Mouse (Mus musculus) effector memory CD4-positive, alpha-beta T cell, adult 5 months (primary cell): ENCODE measurements around the gene Adgre5. TPM values are rescaled to one million over a fixed set of nuclear protein-coding genes. Genes with fewer than 3 reads are reported as not detected.

ENCODE experiments used
- polyA plus RNA-seq: library from polyadenylated mRNA; unstranded; fragments of 100-300 nt; shearing (Covaris generic); gene quantifications from one replicate; pipeline ENCODE4 v1.2.1, GENCODE M21; 2017

The Adgre5 gene
- 477 TPM for polyA plus RNA-seq

GRCm38 (mm10) chr8:83740976-83741741 lies at the start of gene Adgre5:
TSS of gene Adgre5 (minus strand) at chr8:83741326.

DNA sequence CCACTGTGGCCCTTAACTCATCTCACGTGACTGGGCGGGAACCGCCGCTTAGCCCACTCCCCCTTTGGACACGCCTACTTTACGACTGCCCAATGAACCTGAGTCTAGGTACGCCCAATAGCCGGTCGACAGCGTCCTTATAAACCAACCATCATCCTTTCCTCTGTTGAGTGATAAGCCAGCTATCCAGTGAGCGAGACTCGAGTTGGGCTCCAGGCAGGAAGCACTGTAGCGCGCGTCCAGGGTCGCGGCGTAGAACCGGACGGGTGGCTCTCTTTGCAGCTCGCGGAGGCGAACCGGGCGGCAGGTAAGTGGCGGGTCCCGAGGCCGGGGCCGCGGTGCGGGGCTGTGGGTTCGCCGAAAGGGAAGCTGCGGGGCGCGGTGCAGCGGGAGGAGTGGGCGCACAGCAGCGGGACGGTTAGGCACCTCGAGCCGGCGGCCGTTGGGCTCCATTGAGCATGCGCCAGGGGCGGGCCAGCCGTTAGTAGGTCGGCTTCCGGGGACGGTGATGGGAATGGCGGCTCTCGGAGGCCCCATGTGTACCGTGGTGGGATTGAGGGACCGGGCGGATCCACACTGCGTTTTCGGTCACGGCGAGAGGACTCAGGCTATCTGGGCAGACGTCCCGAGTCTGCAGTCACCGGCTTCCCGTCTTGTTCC lies 26.0 kb downstream of the Adgre5 start, which contains the start of gene Ddx39:
Ddx39 (plus strand) TSS at position 147 of the 660 bp plus-strand sequence.

GRCm38 (mm10) chr8:83698661-83699453 lies 42.3 kb downstream of the Adgre5 start, which contains the start of gene Pkn1:
TSS of gene Pkn1 (minus strand) at chr8:83699179.

Other genes with a start within 250 kb of the Adgre5 start
- not detected for gene Olfr370, start 205.5 kb downstream of the Adgre5 start, polyA plus RNA-seq
- 110 TPM for gene Ndufb7, start 174.7 kb downstream of the Adgre5 start, polyA plus RNA-seq
- 299 TPM for gene Tecr, start 133.4 kb downstream of the Adgre5 start, polyA plus RNA-seq
- gene Dnajb1, start 133.1 kb downstream of the Adgre5 start, polyA plus RNA-seq: 530 TPM
- gene Gipc1, start 88.6 kb downstream of the Adgre5 start, polyA plus RNA-seq: 18.1 TPM
- gene Ptger1, start 74.6 kb downstream of the Adgre5 start, polyA plus RNA-seq: 3.3 TPM
- 211 TPM for gene Pkn1, start 42.1 kb downstream of the Adgre5 start, polyA plus RNA-seq
- 123 TPM for gene Ddx39, start 26.1 kb downstream of the Adgre5 start, polyA plus RNA-seq
- 7.7 TPM for gene Adgrl1, start 158.8 kb upstream of the Adgre5 start, polyA plus RNA-seq
- 0.62 TPM for gene Gm10644, start 213.9 kb upstream of the Adgre5 start, polyA plus RNA-seq
- gene Asf1b, start 214.2 kb upstream of the Adgre5 start, polyA plus RNA-seq: 7.1 TPM
- 36.3 TPM for gene Prkaca, start 231.7 kb upstream of the Adgre5 start, polyA plus RNA-seq